Mouse (Mus musculus) heart, embryonic 12.5 days (tissue): ENCODE measurements around the gene Tut4. TPM values are rescaled to one million over a fixed set of nuclear protein-coding genes. Genes with fewer than 3 reads are reported as not detected.
A peak's percentile ranks its signal among the peaks of the same experiment; 100 is the strongest.

Experiments used
- ATAC-seq: fragments of 200-750 bp; cut with Nextera tagmentation; 2 replicates; pipeline ENCODE4 v1.8.0; 2017; ENCODE audit warnings: moderate TSS enrichment, moderate library complexity; ENCODE audit not compliant: insufficient number of reproducible peaks, low FRiP score
- H3K27ac ChIP-seq: fragments of 300-500 bp; sonication (generic); 2 replicates; pipeline ENCODE4 v1.5.1; 2016; ENCODE audit warnings: mild to moderate bottlenecking, moderate library complexity; ENCODE audit not compliant: poor library complexity, severe bottlenecking
- H3K27me3 ChIP-seq: fragments of 300-500 bp; sonication (generic); replicated peaks from 2 replicates; pipeline ENCODE4 v1.6.1; 2016; ENCODE audit warnings: mild to moderate bottlenecking, moderate library complexity
- H3K36me3 ChIP-seq: fragments of 300-500 bp; sonication (generic); 2 replicates; pipeline ENCODE4 v1.6.1; 2016; ENCODE audit warnings: mild to moderate bottlenecking, moderate library complexity
- H3K4me1 ChIP-seq: fragments of 300-500 bp; sonication (generic); replicated peaks from 2 replicates; pipeline ENCODE4 v1.6.1; 2016; ENCODE audit warnings: mild to moderate bottlenecking
- H3K4me2 ChIP-seq: fragments of 300-500 bp; sonication (generic); 2 replicates; pipeline ENCODE4 v1.6.1; 2016; ENCODE audit warnings: mild to moderate bottlenecking, moderate library complexity
- H3K4me3 ChIP-seq: fragments of 300-500 bp; sonication (generic); 2 replicates; pipeline ENCODE4 v1.5.1; 2016; ENCODE audit warnings: mild to moderate bottlenecking
- H3K9ac ChIP-seq: fragments of 300-500 bp; sonication (generic); 2 replicates; pipeline ENCODE4 v1.6.1; 2016; ENCODE audit warnings: mild to moderate bottlenecking, moderate library complexity
- H3K9me3 ChIP-seq: fragments of 300-500 bp; sonication (generic); replicated peaks from 2 replicates; pipeline ENCODE4 v1.6.1; 2016; ENCODE audit warnings: mild to moderate bottlenecking, moderate library complexity
- WGBS: fragments of 180-500 bp; shearing (Covaris S2); methylation state at CpG from one replicate; pipeline ENCODE4 v1.1.7; 2016; 5-methylcytosine and 5-hydroxymethylcytosine counted together
- polyA plus RNA-seq: library from polyadenylated mRNA; unstranded; fragments of >200 nt; fragmentation: Nextera tagmentation; extraction: Ambion mirVana; gene quantifications from 2 replicates; pipeline ENCODE4 v1.2.1, GENCODE M21; 2016

The Tut4 gene
- polyA plus RNA-seq, 1 experiment from 2014 or later: 54.4 TPM

DNA sequence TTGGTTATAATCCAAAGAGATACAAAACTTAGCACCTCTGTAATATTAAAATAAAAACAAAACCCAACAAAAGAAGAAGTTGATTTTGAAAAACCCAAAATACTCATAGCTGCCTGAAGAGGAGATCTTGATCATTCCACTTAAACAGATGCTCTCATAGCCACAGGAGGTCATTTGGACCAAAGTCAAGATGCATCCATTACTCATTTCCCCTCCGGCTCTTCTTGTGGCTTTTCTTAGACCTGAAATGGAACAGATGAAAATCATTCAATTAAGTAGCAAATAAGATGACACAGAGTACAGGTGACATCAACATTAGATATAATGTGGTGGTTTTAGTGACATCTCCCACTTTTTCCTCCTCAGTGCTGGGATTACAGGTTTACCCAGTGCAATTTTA, 105.8 kb downstream of the Tut4 start:
- H3K36me3 ChIP-seq: peaks cover 60% of the 10 kb centered on the region
- no peak overlapping the region for H3K9ac ChIP-seq
- H3K27me3 ChIP-seq: no peaks in the 10 kb centered on the region
- H3K4me1 ChIP-seq: no peaks in the 10 kb centered on the region
- H3K4me2 ChIP-seq: no peak overlapping the region
- H3K27ac ChIP-seq: no peak overlapping the region
- 88% methylated on average over 1 of the region's 1 CpGs for WGBS
- ATAC-seq: no peak
- H3K4me3 ChIP-seq: no peak overlapping the region
- H3K9me3 ChIP-seq: no peaks in the 10 kb centered on the region

- no peak for ATAC-seq
- WGBS: 95% methylated on average over 3 of the region's 3 CpGs
- peaks cover 6% of the 10 kb centered on the region for H3K4me1 ChIP-seq
Measured at GRCm38 (mm10) chr4:108572644-108573043, 113.4 kb downstream of the Tut4 start.

DNA sequence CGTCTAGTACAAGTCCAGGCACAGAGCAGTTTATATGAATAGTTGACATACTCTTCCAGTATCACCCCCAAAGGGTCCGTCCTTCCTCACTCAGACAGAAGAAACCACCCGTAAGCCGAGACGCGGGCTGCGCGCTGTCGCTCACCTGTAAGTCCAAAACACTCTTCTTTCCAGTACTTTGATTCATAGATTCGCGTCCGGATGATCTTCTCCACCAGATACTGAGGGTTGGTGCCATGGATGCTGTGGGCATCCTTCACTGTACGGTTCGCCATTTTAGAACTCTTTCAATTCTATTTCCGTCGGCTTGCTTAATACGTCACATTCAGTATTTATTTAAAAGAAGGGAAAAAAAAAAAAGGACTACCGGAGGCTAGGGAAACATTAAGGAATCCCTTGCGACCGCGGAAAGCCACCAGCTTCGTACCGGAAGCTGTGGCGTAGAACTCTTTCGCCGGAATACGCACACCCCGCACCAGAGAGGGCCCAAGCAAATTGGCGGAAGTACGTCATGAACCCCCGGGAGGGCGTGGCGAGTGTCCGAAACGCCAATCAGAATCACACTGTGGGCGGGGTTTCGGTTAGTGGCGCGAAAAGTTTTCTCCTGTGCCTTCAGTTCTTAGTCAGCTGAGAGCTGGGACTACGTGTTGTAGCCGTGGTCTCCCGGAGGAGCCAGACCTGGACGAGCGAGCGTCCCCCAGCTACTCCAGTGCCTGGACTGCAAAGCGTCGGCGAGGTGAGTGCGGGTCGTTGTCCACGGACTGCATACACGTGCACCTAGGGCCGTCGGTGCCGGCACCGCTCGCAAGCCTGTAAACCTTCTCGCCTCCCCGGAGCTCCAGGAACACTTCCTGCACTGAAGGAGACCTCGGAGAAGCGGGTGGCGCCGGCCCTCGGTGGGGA, 119.9 kb downstream of the Tut4 start, which contains the start of the genes Prpf38a and Orc1:
TSS of gene Prpf38a (minus strand) at position 497 of the 903 bp plus-strand sequence.
TSS of gene Orc1 (plus strand) at position 584 of the 903 bp plus-strand sequence.
- no peaks in the 10 kb centered on the region for H3K27me3 ChIP-seq
- under 1% methylated on average over 64 of the region's 64 CpGs for WGBS
- peaks cover 20% of the 10 kb centered on the region for H3K4me1 ChIP-seq
- H3K9me3 ChIP-seq: no peaks in the 10 kb centered on the region
- peak within 1 kb of the TSS; percentile 73 for H3K27ac ChIP-seq
- ATAC-seq: peak; percentile 99
- H3K9ac ChIP-seq: peak within 1 kb of the TSS; percentile 82
- H3K4me2 ChIP-seq: peak within 1 kb of the TSS; percentile 97
- H3K4me3 ChIP-seq: peak within 1 kb of the TSS; percentile 90
- peaks cover 14% of the 10 kb centered on the region for H3K36me3 ChIP-seq

More at GRCm38 (mm10) chr4:108572644-108573043, 113.4 kb downstream of the Tut4 start:
- peaks cover 54% of the 10 kb centered on the region for H3K36me3 ChIP-seq
- no peak overlapping the region for H3K4me3 ChIP-seq
- no peaks in the 10 kb centered on the region for H3K9me3 ChIP-seq
- H3K27me3 ChIP-seq: no peaks in the 10 kb centered on the region
- no peak overlapping the region for H3K4me2 ChIP-seq
- H3K27ac ChIP-seq: no peak overlapping the region
- no peak overlapping the region for H3K9ac ChIP-seq

DNA sequence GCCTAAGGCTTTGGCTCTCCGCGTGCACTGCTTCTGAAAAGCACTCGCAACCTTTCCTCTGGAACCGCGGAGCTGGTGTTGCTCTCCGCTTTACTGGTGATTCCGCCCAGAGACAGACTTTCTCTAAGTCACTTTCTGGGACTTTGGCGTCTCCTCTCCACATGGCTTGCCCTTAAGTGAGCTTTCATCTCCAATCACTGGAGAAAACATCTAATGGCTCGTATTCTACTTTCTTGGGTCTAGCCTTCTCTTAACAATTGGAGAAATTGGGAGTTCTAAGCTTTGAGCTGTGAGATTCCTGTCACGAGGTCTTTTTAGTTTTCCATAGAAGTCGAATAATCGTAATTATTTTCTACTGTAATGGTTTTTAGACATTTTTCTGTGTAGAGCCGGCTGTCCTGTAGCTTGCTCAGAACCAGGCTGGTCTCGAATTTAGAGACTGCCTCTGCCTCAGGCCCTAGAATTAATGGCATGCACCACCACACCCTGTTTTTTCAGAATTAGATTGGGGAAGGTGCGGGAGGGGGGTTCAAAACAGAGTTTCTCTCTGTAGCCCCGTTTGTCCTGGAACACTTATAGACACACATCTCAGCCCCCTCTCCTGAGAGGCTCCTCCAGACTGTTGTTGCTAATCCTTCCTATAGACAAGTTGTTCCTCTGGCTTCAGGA, 120.7 kb downstream of the Tut4 start:
- H3K27ac ChIP-seq: peak overlapping the region; percentile 73; the same call in 1 of the 2 replicates
- H3K36me3 ChIP-seq: peaks cover 10% of the 10 kb centered on the region
- peaks cover 20% of the 10 kb centered on the region for H3K4me1 ChIP-seq
- under 1% methylated on average over 16 of the region's 16 CpGs for whole genome bisulfite sequencing
- H3K4me2 ChIP-seq: peak overlapping the region; percentile 84
- H3K27me3 ChIP-seq: no peaks in the 10 kb centered on the region
- no peak for ATAC-seq
- peak overlapping the region; percentile 90 for H3K4me3 ChIP-seq
- H3K9me3 ChIP-seq: no peaks in the 10 kb centered on the region
- peak overlapping the region; percentile 82 for H3K9ac ChIP-seq

GRCm38 (mm10) chr4:108593376-108593775, 134.2 kb downstream of the Tut4 start:
- peaks cover 4% of the 10 kb centered on the region; the same call in 1 of the 2 replicates for H3K4me1 ChIP-seq
- WGBS: 77% methylated on average over 2 of the region's 2 CpGs
- no peak overlapping the region for H3K9ac ChIP-seq
- H3K27ac ChIP-seq: no peak overlapping the region
- H3K9me3 ChIP-seq: no peaks in the 10 kb centered on the region
- H3K27me3 ChIP-seq: no peaks in the 10 kb centered on the region
- H3K36me3 ChIP-seq: peaks cover 21% of the 10 kb centered on the region
- ATAC-seq: no peak
- no peak overlapping the region for H3K4me2 ChIP-seq
- H3K4me3 ChIP-seq: no peak overlapping the region

DNA sequence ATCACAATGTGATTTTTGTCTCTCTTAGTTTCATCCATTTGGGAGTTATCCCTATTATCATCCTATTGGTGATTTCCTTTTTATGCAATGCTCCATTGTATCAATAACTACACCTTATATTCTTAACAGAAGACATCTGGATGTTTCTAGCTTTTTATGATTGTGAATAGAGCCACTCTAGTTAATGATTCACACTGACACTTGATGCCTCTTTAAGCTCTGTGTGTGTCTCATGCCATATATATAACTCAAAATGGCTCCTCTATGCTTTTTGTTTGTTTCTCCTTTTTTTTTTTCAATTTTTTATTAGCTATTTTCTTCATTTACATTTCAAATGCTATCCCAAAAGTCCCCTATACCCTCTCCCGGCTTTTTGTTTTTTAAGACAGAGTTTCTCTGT, 136.6 kb downstream of the Tut4 start:
- H3K4me1 ChIP-seq: peaks cover 4% of the 10 kb centered on the region; the same call in 1 of the 2 replicates
- H3K9me3 ChIP-seq: no peaks in the 10 kb centered on the region
- 87% methylated on average over 1 of the region's 1 CpGs for WGBS
- H3K27ac ChIP-seq: no peak overlapping the region
- no peak overlapping the region for H3K9ac ChIP-seq
- peaks cover 29% of the 10 kb centered on the region for H3K36me3 ChIP-seq
- H3K4me3 ChIP-seq: no peak overlapping the region
- no peaks in the 10 kb centered on the region for H3K27me3 ChIP-seq
- ATAC-seq: no peak
- no peak overlapping the region for H3K4me2 ChIP-seq

DNA sequence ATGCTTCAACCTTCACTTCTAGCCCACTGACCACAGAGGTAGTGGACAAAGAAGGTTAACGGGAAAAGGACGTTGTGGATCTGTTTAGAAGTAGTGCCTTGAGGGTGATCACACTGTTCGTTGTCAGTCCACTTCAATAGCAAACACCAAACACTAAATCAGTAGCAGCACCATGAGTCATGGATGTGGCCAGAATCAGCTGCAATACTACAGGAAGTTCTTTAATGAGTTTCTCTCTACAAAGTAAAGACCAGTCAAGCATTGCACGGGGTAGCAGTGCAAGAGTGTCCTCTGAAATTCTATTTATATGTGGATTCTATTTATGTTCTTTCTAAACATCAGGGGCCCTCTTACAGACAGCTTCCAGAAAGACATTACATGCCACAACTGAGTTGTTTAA, 139.1 kb downstream of the Tut4 start:
- H3K4me2 ChIP-seq: no peak overlapping the region
- no peaks in the 10 kb centered on the region for H3K27me3 ChIP-seq
- H3K4me1 ChIP-seq: no peaks in the 10 kb centered on the region
- WGBS: 76% methylated on average over 4 of the region's 4 CpGs
- H3K9ac ChIP-seq: no peak overlapping the region
- no peak overlapping the region for H3K4me3 ChIP-seq
- no peak overlapping the region for H3K27ac ChIP-seq
- peaks cover 43% of the 10 kb centered on the region for H3K36me3 ChIP-seq
- no peak for ATAC-seq
- H3K9me3 ChIP-seq: no peaks in the 10 kb centered on the region

GRCm38 (mm10) chr4:108601870-108602269, 142.6 kb downstream of the Tut4 start:
- Histone ChIP-seq H3K36me3 (peaks cover 65% of the 10 kb centered on the region), H3K4me3 (no peak overlapping the region), H3K27me3 (no peaks in the 10 kb centered on the region), H3K9ac (no peak overlapping the region), H3K4me1 (no peaks in the 10 kb centered on the region), H3K4me2 (no peak overlapping the region), H3K9me3 (no peaks in the 10 kb centered on the region), H3K27ac (no peak overlapping the region)
- WGBS: 95% methylated on average over 7 of the region's 7 CpGs
- no peak for ATAC-seq

GRCm38 (mm10) chr4:108608651-108609050, 149.4 kb downstream of the Tut4 start:
- Histone ChIP-seq H3K4me3 (no peak overlapping the region), H3K4me2 (no peak overlapping the region), H3K27me3 (no peaks in the 10 kb centered on the region), H3K9ac (no peak overlapping the region), H3K9me3 (no peaks in the 10 kb centered on the region), H3K36me3 (peaks cover 59% of the 10 kb centered on the region), H3K4me1 (no peaks in the 10 kb centered on the region), H3K27ac (no peak overlapping the region)
- 93% methylated on average over 3 of the region's 3 CpGs for WGBS
- ATAC-seq: no peak
